Mouse (Mus musculus): Measurements from ENCODE around the gene Rilp.

DNA sequence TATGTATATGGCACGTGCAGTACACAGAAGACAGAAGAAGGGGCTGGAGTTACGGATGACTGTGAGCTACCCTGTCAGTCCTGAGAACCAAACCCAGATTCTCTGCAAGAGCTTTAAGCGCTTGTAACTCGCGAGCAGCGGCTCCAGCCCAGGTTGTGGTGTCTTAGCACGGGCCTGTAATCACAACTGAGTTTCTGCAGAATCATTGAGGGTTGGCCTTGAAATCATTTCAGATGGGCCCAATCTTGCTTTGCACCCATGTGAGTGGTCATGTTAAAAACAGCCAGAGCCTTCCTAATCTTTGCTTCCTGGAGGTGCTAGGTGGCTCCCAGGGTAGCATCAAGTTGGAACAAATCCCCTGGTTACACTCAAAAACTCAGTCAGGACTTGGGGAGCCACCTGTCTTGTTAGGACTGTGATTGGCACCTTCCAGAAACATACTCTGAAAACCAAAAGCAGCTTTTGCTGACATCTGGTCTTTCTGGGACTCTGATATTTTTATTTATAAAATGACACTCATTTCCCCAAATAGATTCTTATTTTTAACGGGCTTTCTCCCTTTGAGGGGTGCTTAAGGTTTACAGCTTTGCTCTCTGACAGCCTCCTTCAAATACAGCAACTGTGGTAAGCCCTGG lies 50.1 kb downstream of the Rilp start:
- TF ChIP-seq CTCF (IDR thresholded peaks at IDR 0.05; ENCODE audit: low read depth, low read length) (no peak), EP300 (IDR thresholded peaks at IDR 0.05; ENCODE audit: insufficient read depth, low read depth, low read length) (no peak), POLR2A (IDR thresholded peaks at IDR 0.05; ENCODE audit: insufficient read depth, low read length) (no peak)
